Mouse (Mus musculus) heart, embryonic 11.5 days (tissue): ENCODE data around the gene Vmn1r217. TPM values are rescaled to one million over a fixed set of nuclear protein-coding genes. Genes with fewer than 3 reads are reported as not detected.

Experiments used
- ATAC-seq: fragments of 200-750 bp; cut with Nextera tagmentation; replicated peaks from 2 replicates; pipeline ENCODE4 v1.8.0; 2017; ENCODE audit warnings: moderate library complexity; ENCODE audit not compliant: insufficient number of reproducible peaks, low FRiP score, low TSS enrichment
- H3K27ac ChIP-seq: fragments of 300-500 bp; sonication (generic); 2 replicates; pipeline ENCODE4 v1.5.1; 2014; ENCODE audit warnings: mild to moderate bottlenecking, low read depth, low read length
- H3K27me3 ChIP-seq: fragments of 300-500 bp; sonication (generic); 2 replicates; pipeline ENCODE4 v1.6.1; 2014; ENCODE audit warnings: mild to moderate bottlenecking, low read length, mixed read lengths; ENCODE audit not compliant: control insufficient read depth, insufficient read depth
- H3K36me3 ChIP-seq: fragments of 300-500 bp; sonication (generic); 2 replicates; pipeline ENCODE4 v1.6.1; 2014; ENCODE audit warnings: mild to moderate bottlenecking, low read length, moderate library complexity, mixed read lengths; ENCODE audit not compliant: control insufficient read depth, insufficient read depth
- H3K4me1 ChIP-seq: fragments of 300-500 bp; sonication (generic); 2 replicates; pipeline ENCODE4 v1.6.1; 2014; ENCODE audit warnings: low read length; ENCODE audit not compliant: control insufficient read depth, insufficient read depth
- H3K4me2 ChIP-seq: fragments of 300-500 bp; sonication (generic); 2 replicates; pipeline ENCODE4 v1.6.1; 2014; ENCODE audit warnings: mild to moderate bottlenecking, moderate library complexity
- H3K4me3 ChIP-seq: fragments of 300-500 bp; sonication (generic); 2 replicates; pipeline ENCODE4 v1.5.1; 2014; ENCODE audit warnings: low read depth, low read length
- H3K9ac ChIP-seq: fragments of 300-500 bp; sonication (generic); 2 replicates; pipeline ENCODE4 v1.6.1; 2014; ENCODE audit warnings: mild to moderate bottlenecking, low read depth, low read length, moderate library complexity
- H3K9me3 ChIP-seq: fragments of 300-500 bp; sonication (generic); replicated peaks from 2 replicates; pipeline ENCODE4 v1.6.1; 2016; ENCODE audit warnings: low read length; ENCODE audit not compliant: control insufficient read depth
- WGBS: fragments of 180-500 bp; shearing (Covaris S2); extraction: QIAGEN DNeasy Blood & Tissue Kit; methylation state at CpG from one replicate; pipeline ENCODE4 v1.1.7; 2014; ENCODE audit not compliant: insufficient replicate concordance; 5-methylcytosine and 5-hydroxymethylcytosine counted together
- polyA plus RNA-seq: library from polyadenylated mRNA; unstranded; fragments of >200 nt; fragmentation: Nextera tagmentation; extraction: Ambion mirVana; gene quantifications from 2 replicates; pipeline ENCODE4 v1.2.1, GENCODE M21; 2014

Vmn1r217 gene
- polyA plus RNA-seq, 1 experiment from 2014 or later = not detected

- Histone ChIP-seq H3K9ac (no peak overlapping the region), H3K27ac (no peak overlapping the region), H3K4me3 (no peak overlapping the region), H3K36me3 (no peaks in the 10 kb centered on the region), H3K27me3 (no peaks in the 10 kb centered on the region), H3K4me1 (no peaks in the 10 kb centered on the region), H3K4me2 (no peak overlapping the region), H3K9me3 (no peaks in the 10 kb centered on the region)
- ATAC-seq = no peak
- WGBS = 78% methylated on average over 2 of the region's 2 CpGs
Measured at GRCm38 (mm10) chr13:23069312-23069711, 48.7 kb downstream of the Vmn1r217 start.

- Histone ChIP-seq H3K27ac (no peak within 1 kb of the TSS), H3K9ac (no peak within 1 kb of the TSS), H3K27me3 (no peaks in the 10 kb centered on the region), H3K9me3 (no peaks in the 10 kb centered on the region), H3K4me1 (no peaks in the 10 kb centered on the region), H3K36me3 (no peaks in the 10 kb centered on the region), H3K4me3 (no peak within 1 kb of the TSS), H3K4me2 (no peak within 1 kb of the TSS)
- WGBS = 58% methylated on average over 1 of the region's 1 CpGs
- ATAC-seq = no peak
Measured at GRCm38 (mm10) chr13:23067725-23068124, 50.3 kb downstream of the Vmn1r217 start, which contains the start of gene Vmn1r215. Vmn1r215 (plus strand) TSS chr13:23068025.

DNA sequence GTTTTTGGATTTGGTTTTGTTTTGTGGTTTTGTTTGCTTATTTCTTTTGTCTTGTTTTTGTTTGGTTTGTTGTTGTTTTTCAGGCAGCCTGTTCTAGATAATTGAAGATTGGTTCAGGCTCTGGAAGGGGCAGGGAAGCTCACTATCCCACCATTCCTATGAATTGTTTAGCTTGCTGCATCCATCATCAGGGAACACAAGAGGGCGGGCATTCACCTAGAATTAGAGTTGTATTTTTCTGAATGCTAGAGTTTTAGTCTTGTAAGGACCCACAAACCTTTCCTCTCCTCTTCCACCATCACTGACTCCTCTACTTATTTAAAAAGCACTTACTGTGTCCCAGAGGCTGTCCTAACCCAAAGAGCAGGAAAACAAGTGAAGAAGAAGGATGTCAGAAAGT, 60.2 kb downstream of the Vmn1r217 start:
- H3K27ac ChIP-seq = no peak overlapping the region
- H3K4me3 ChIP-seq = no peak overlapping the region
- no peak overlapping the region for H3K9ac ChIP-seq
- no peaks in the 10 kb centered on the region for H3K36me3 ChIP-seq
- WGBS = 42% methylated on average over 1 of the region's 1 CpGs
- no peaks in the 10 kb centered on the region for H3K4me1 ChIP-seq
- no peaks in the 10 kb centered on the region for H3K27me3 ChIP-seq
- H3K9me3 ChIP-seq = no peaks in the 10 kb centered on the region
- no peak for ATAC-seq
- H3K4me2 ChIP-seq = no peak overlapping the region

Other genes with a start within 250 kb of the Vmn1r217 start
- not detected in 2 replicates for gene Vmn1r212, start 234.0 kb downstream of the Vmn1r217 start, polyA plus RNA-seq
- gene Vmn1r213, start 110.6 kb downstream of the Vmn1r217 start, polyA plus RNA-seq = not detected in 2 replicates
- gene Vmn1r214, start 87.8 kb downstream of the Vmn1r217 start, polyA plus RNA-seq = not detected in 2 replicates
- gene Vmn1r215, start 50.2 kb downstream of the Vmn1r217 start, polyA plus RNA-seq = not detected in 2 replicates
- gene Vmn1r218, start 14.9 kb upstream of the Vmn1r217 start, polyA plus RNA-seq = not detected in 2 replicates
- not detected in 2 replicates for gene Vmn1r219, start 41.1 kb upstream of the Vmn1r217 start, polyA plus RNA-seq
- not detected in 2 replicates for gene Vmn1r220, start 69.7 kb upstream of the Vmn1r217 start, polyA plus RNA-seq
- gene Vmn1r221, start 95.9 kb upstream of the Vmn1r217 start, polyA plus RNA-seq = not detected in 2 replicates
- not detected in 2 replicates for gene Vmn1r222, start 117.7 kb upstream of the Vmn1r217 start, polyA plus RNA-seq
- gene Vmn1r223, start 128.9 kb upstream of the Vmn1r217 start, polyA plus RNA-seq = not detected in 2 replicates